Mouse (Mus musculus) forebrain, postnatal 0 days (tissue): ENCODE results near the gene Zfp365. TPM values are rescaled to one million over a fixed set of nuclear protein-coding genes. Genes with fewer than 3 reads are reported as not detected.

Experiments
- ATAC-seq: fragments of 200-750 bp; cut with Nextera tagmentation; 2 replicates; pipeline ENCODE4 v1.8.0; 2017; ENCODE audit warnings: mild to moderate bottlenecking, moderate library complexity
- DNase-seq: peaks from one replicate; pipeline ENCODE4 v3.0.0-alpha.2; 2015
- H3K27ac ChIP-seq: fragments of 300-500 bp; sonication (generic); 2 replicates; pipeline ENCODE4 v1.5.1; 2014; ENCODE audit warnings: low read depth, mild to moderate bottlenecking, antibody characterized with exemption, low read length, moderate library complexity, mixed read lengths
- H3K27me3 ChIP-seq: fragments of 300-500 bp; sonication (generic); 2 replicates; pipeline ENCODE4 v1.6.1; 2014; ENCODE audit warnings: mild to moderate bottlenecking, low read length, mixed read lengths; ENCODE audit not compliant: insufficient read depth
- H3K36me3 ChIP-seq: fragments of 300-500 bp; sonication (generic); 2 replicates; pipeline ENCODE4 v1.6.1; 2014; ENCODE audit warnings: mild to moderate bottlenecking, moderate library complexity; ENCODE audit not compliant: insufficient read depth
- H3K4me1 ChIP-seq: fragments of 300-500 bp; sonication (generic); 2 replicates; pipeline ENCODE4 v1.6.1; 2014; ENCODE audit warnings: antibody characterized with exemption; ENCODE audit not compliant: insufficient read depth
- H3K4me2 ChIP-seq: fragments of 300-500 bp; sonication (generic); 2 replicates; pipeline ENCODE4 v1.6.1; 2014; ENCODE audit warnings: low read depth, mild to moderate bottlenecking, moderate library complexity
- H3K4me3 ChIP-seq: fragments of 300-500 bp; sonication (generic); 2 replicates; pipeline ENCODE4 v1.5.1; 2014; ENCODE audit warnings: low read depth, low read length, mixed read lengths
- H3K9ac ChIP-seq: fragments of 300-500 bp; sonication (generic); 2 replicates; pipeline ENCODE4 v1.6.1; 2014; ENCODE audit warnings: mild to moderate bottlenecking
- H3K9me3 ChIP-seq: fragments of 300-500 bp; sonication (generic); 2 replicates; pipeline ENCODE4 v1.6.1; 2016; ENCODE audit warnings: low read length
- CTCF ChIP-seq: sonication (generic); IDR thresholded peaks from 2 replicates; pipeline ENCODE4 v1.5.1; 2016; ENCODE audit warnings: antibody characterized with exemption, control low read depth, low read depth
- WGBS: fragments of 180-500 bp; shearing (Covaris S2); extraction: QIAGEN DNeasy Blood & Tissue Kit; methylation state at CpG from one replicate; pipeline ENCODE4 v1.1.7; 2014; 5-methylcytosine and 5-hydroxymethylcytosine counted together
- polyA plus RNA-seq: library from polyadenylated mRNA; unstranded; fragments of >200 nt; fragmentation: Nextera tagmentation; extraction: Ambion mirVana; gene quantifications from 2 replicates; pipeline ENCODE4 v1.2.1, GENCODE M21; 2015
- total RNA-seq: library from RNA; depleted of rRNA; stranded (reverse); fragments of >200 nt; gene quantifications from 2 replicates; pipeline ENCODE4 v1.2.3, GENCODE M21; 2014

The Zfp365 gene
- total and polyA plus RNA-seq, 2 experiments from 2014 or later, result 8.4 to 21.8 TPM

DNA sequence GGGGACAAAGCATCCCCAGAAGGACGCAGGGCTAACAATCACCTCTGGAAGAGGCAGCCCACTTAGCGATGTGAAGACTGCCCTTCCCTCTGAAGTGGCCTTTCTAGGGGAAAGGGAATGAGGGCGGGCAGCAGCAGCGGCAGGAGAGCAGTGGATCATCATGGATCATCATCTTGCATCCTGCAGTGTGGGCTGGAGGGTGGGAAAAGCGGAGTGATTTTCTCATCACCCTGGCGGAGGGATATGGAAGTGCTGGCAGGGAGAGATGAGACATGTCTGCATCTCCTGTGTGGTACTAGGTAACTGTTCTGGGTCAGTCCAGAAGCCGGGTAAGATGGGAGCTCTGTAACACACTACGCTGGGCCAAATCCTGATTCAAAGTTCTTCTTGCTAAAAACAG is 18.4 kb downstream of the Zfp365 start:
- peak; percentile 66 for ATAC-seq
- Histone ChIP-seq H3K4me3 (no peak overlapping the region), H3K4me1 (no peaks in the 10 kb centered on the region; the same call in 1 of the 2 replicates), H3K9me3 (no peaks in the 10 kb centered on the region), H3K4me2 (no peak overlapping the region), H3K9ac (no peak overlapping the region), H3K36me3 (peaks cover 5% of the 10 kb centered on the region; the same call in 1 of the 2 replicates), H3K27ac (0 out of 2 replicates have a peak overlapping the region, but pooled peaks have one; percentile 45), H3K27me3 (no peaks in the 10 kb centered on the region)
- no peak for DNase-seq
- 51% methylated on average over 8 of the region's 8 CpGs for WGBS
- 0 out of 2 replicates have a peak, but pooled peaks have one; percentile 37 for TF ChIP-seq CTCF

- H3K27ac ChIP-seq, result no peak overlapping the region
- H3K27me3 ChIP-seq, result no peaks in the 10 kb centered on the region
- WGBS, result 55% methylated on average over 10 of the region's 10 CpGs
- ATAC-seq, result peak; percentile 12; the same call in 1 of the 2 replicates
- no peak overlapping the region for H3K4me2 ChIP-seq
- H3K36me3 ChIP-seq, result peaks cover 9% of the 10 kb centered on the region
- H3K9me3 ChIP-seq, result no peaks in the 10 kb centered on the region
- no peak for TF ChIP-seq CTCF
- no peak for DNase-seq
- no peak overlapping the region for H3K4me3 ChIP-seq
- no peak overlapping the region for H3K9ac ChIP-seq
- no peaks in the 10 kb centered on the region; the same call in 1 of the 2 replicates for H3K4me1 ChIP-seq
Observed at GRCm38 (mm10) chr10:67893226-67893625, 19.2 kb downstream of the Zfp365 start.

DNA sequence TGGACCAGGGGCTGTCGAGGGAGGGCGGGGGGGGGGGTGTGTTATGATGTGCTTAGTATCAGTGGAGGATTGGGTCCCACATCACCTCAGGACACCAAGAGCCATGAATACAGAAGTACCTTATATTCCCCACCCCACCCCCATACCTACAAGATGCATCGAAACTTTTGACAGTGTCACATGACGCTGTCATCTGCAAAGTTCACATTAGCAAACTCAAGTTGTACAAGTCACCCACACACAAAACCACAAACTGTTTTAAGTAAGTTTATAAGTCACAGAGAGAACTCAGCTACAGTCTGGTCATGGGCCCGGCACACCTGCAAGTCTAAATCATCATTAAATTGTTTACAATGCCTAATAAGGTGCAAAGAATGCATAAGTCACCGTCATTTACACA is 21.3 kb downstream of the Zfp365 start:
- WGBS, result 88% methylated on average over 6 of the region's 6 CpGs
- no peak for ATAC-seq

GRCm38 (mm10) chr10:67887971-67888370 is 24.5 kb downstream of the Zfp365 start:
- Histone ChIP-seq H3K9me3 (no peaks in the 10 kb centered on the region), H3K4me2 (no peak overlapping the region), H3K36me3 (peaks cover 5% of the 10 kb centered on the region), H3K27ac (no peak overlapping the region), H3K9ac (no peak overlapping the region), H3K27me3 (no peaks in the 10 kb centered on the region), H3K4me3 (no peak overlapping the region), H3K4me1 (no peaks in the 10 kb centered on the region)
- ATAC-seq (no peak), DNase-seq (no peak)
- WGBS, result 96% methylated on average over 10 of the region's 10 CpGs
- TF ChIP-seq CTCF, result no peak

More for the DNA sequence above, 21.3 kb downstream of the Zfp365 start:
- no peak overlapping the region for H3K27ac ChIP-seq
- H3K4me3 ChIP-seq, result no peak overlapping the region
- H3K9me3 ChIP-seq, result no peaks in the 10 kb centered on the region
- no peak overlapping the region for H3K9ac ChIP-seq
- H3K36me3 ChIP-seq, result peaks cover 5% of the 10 kb centered on the region
- no peak overlapping the region for H3K4me2 ChIP-seq
- H3K4me1 ChIP-seq, result no peaks in the 10 kb centered on the region; the same call in 1 of the 2 replicates
- no peak for TF ChIP-seq CTCF
- no peaks in the 10 kb centered on the region for H3K27me3 ChIP-seq
- no peak for DNase-seq

GRCm38 (mm10) chr10:67880692-67881091 is 31.8 kb downstream of the Zfp365 start:
- no peak for TF ChIP-seq CTCF
- Histone ChIP-seq H3K27ac (no peak overlapping the region; the same call in 1 of the 2 replicates), H3K4me2 (no peak overlapping the region), H3K27me3 (no peaks in the 10 kb centered on the region), H3K9ac (no peak overlapping the region), H3K36me3 (no peaks in the 10 kb centered on the region), H3K4me1 (no peaks in the 10 kb centered on the region), H3K4me3 (no peak overlapping the region), H3K9me3 (no peaks in the 10 kb centered on the region)
- ATAC-seq (no peak), DNase-seq (no peak)
- 70% methylated on average over 4 of the region's 4 CpGs for WGBS

DNA sequence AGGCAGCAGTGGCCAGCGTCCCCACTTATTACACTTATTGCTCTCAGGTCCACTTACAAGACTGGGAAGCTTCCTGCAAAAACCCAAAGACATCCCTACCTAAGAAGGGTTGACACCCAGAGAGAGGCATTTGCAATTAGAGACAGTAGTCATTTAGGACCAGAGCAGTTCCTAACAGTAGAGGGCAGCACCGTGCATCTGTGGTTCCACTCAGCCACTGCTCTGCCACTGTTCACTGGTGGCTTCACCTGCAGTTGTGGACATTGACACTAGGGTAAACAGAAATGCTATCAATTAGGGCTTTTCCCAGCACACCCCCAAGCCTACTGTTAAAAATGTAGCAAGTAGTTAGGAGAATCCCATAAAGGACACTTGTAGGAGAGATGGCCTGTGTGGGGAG is 40.7 kb downstream of the Zfp365 start:
- no peak overlapping the region for H3K27ac ChIP-seq
- DNase-seq, result peak; percentile 74
- no peaks in the 10 kb centered on the region for H3K9me3 ChIP-seq
- WGBS, result 9% methylated on average over 2 of the region's 2 CpGs
- H3K4me3 ChIP-seq, result no peak overlapping the region
- H3K4me2 ChIP-seq, result no peak overlapping the region
- H3K36me3 ChIP-seq, result no peaks in the 10 kb centered on the region
- H3K4me1 ChIP-seq, result no peaks in the 10 kb centered on the region
- TF ChIP-seq CTCF, result peak; percentile 85
- no peaks in the 10 kb centered on the region for H3K27me3 ChIP-seq
- H3K9ac ChIP-seq, result no peak overlapping the region
- peak; percentile 55; the same call in 1 of the 2 replicates for ATAC-seq

GRCm38 (mm10) chr10:67868234-67868633 is 44.2 kb downstream of the Zfp365 start:
- DNase-seq (no peak), ATAC-seq (no peak)
- no peak overlapping the region for H3K4me2 ChIP-seq
- H3K9me3 ChIP-seq, result no peaks in the 10 kb centered on the region
- no peak overlapping the region for H3K4me3 ChIP-seq
- H3K36me3 ChIP-seq, result no peaks in the 10 kb centered on the region
- H3K4me1 ChIP-seq, result no peaks in the 10 kb centered on the region
- TF ChIP-seq CTCF, result no peak
- no peaks in the 10 kb centered on the region for H3K27me3 ChIP-seq
- no peak overlapping the region for H3K9ac ChIP-seq
- WGBS, result 73% methylated on average over 3 of the region's 3 CpGs
- no peak overlapping the region for H3K27ac ChIP-seq
